ENCODE assay signal across 8 mouse cellular contexts in genomic region chr7:44593775-44594174, GRCm38 (mm10). TPM values are rescaled to one million over a fixed set of nuclear protein-coding genes. Genes with fewer than 3 reads are reported as not detected.
DNase-seq lines count a peak whose midpoint lies in the region; ATAC-seq and TF ChIP-seq lines count a peak whose summit lies in the region.

No protein-coding gene starts in this region.

- H3K9me3 ChIP-seq in forebrain, embryonic 15.5 days: no peaks in the 10 kb centered on the region
- no peaks in the 10 kb centered on the region for H3K9me3 ChIP-seq in liver, postnatal 0 days (ENCODE audit: low read length)
- H3K9me3 ChIP-seq in neural tube, embryonic 13.5 days: no peaks in the 10 kb centered on the region

- H3K9ac ChIP-seq in forebrain, embryonic 15.5 days (replicated peaks): peak overlapping the region; percentile 62
- H3K9ac ChIP-seq in liver, postnatal 0 days (replicated peaks): no peak overlapping the region
- H3K9ac ChIP-seq in neural tube, embryonic 13.5 days: peak overlapping the region; percentile 84

- peaks cover 52% of the 10 kb centered on the region for H3K4me1 ChIP-seq in forebrain, embryonic 15.5 days
- H3K4me1 ChIP-seq in liver, postnatal 0 days (ENCODE audit: insufficient read depth): peaks cover 25% of the 10 kb centered on the region
- peaks cover 55% of the 10 kb centered on the region for H3K4me1 ChIP-seq in neural tube, embryonic 13.5 days (replicated peaks)

- H3K27ac ChIP-seq in forebrain, embryonic 15.5 days (replicated peaks): peak overlapping the region; percentile 78
- H3K27ac ChIP-seq in liver, postnatal 0 days (ENCODE audit: low read depth): no peak overlapping the region
- peak overlapping the region; percentile 76 for H3K27ac ChIP-seq in neural tube, embryonic 13.5 days (replicated peaks)

- DNase-seq in CD4-positive helper T cell, adult 2 months (ENCODE audit: low read depth, low spot score): peak; percentile 51
- DNase-seq in heart, postnatal 10 days: peak; percentile 86 to 90
- peak; percentile 94 for DNase-seq in kidney, postnatal 4 days
- DNase-seq in liver, postnatal 0 days: peak; percentile 84
- peak; percentile 84 for DNase-seq in telencephalon, adult 2 months (ENCODE audit: low read depth, low spot score)

- H3K36me3 ChIP-seq in forebrain, embryonic 15.5 days: no peaks in the 10 kb centered on the region
- H3K36me3 ChIP-seq in liver, postnatal 0 days (replicated peaks; ENCODE audit: insufficient read depth, low read length): no peaks in the 10 kb centered on the region
- peaks cover 11% of the 10 kb centered on the region for H3K36me3 ChIP-seq in neural tube, embryonic 13.5 days

- H3K4me3 ChIP-seq in forebrain, embryonic 15.5 days: peak overlapping the region; percentile 51
- no peak overlapping the region for H3K4me3 ChIP-seq in liver, postnatal 0 days (ENCODE audit: low read depth, low read length)
- peak overlapping the region; percentile 64 for H3K4me3 ChIP-seq in neural tube, embryonic 13.5 days

- 0% methylated on average over 22 of the region's 22 CpGs for WGBS in forebrain, embryonic 15.5 days
- WGBS in liver, postnatal 0 days (ENCODE audit: insufficient replicate concordance): under 1% methylated on average over 19 of the region's 22 CpGs
- under 1% methylated on average over 22 of the region's 22 CpGs for WGBS in neural tube, embryonic 13.5 days

- TF ChIP-seq CTCF in liver, postnatal 0 days (IDR thresholded peaks at IDR 0.05; ENCODE audit: low read depth): no peak; the same call in 1 of the 2 replicates

- TF ChIP-seq EP300 in liver, postnatal 0 days (IDR thresholded peaks at IDR 0.05; ENCODE audit: low read depth): no peak

- H3K27me3 ChIP-seq in forebrain, embryonic 15.5 days: peaks cover 19% of the 10 kb centered on the region
- peaks cover 50% of the 10 kb centered on the region for H3K27me3 ChIP-seq in liver, postnatal 0 days (ENCODE audit: insufficient read depth, low read length)
- peaks cover 22% of the 10 kb centered on the region for H3K27me3 ChIP-seq in neural tube, embryonic 13.5 days

- ATAC-seq in cerebellum, adult (ENCODE audit: insufficient number of reproducible peaks, low FRiP score, low TSS enrichment): peak; percentile 45
- ATAC-seq in forebrain, embryonic 15.5 days (replicated peaks): peak; percentile 41
- peak; percentile 35 for ATAC-seq in liver, postnatal 0 days
- ATAC-seq in neural tube, embryonic 13.5 days (ENCODE audit: low read depth): peak; percentile 45

- intact Hi-C loops in heart, postnatal 10 days (cut with DNase I): no loop called here

- H3K4me2 ChIP-seq in forebrain, embryonic 15.5 days (replicated peaks): peak overlapping the region; percentile 97
- no peak overlapping the region for H3K4me2 ChIP-seq in liver, postnatal 0 days (ENCODE audit: low read depth, low read length)
- H3K4me2 ChIP-seq in neural tube, embryonic 13.5 days: peak overlapping the region; percentile 92

RNA-seq across cellular contexts. Expression of gene Kcnc3, which starts 3.3 kb away (rescaled TPM):
- polyA plus RNA-seq in forebrain, embryonic 15.5 days (2015; fragmentation: Nextera tagmentation; extraction: Ambion mirVana): 2.6 and 3.3 TPM in 2 replicates
- under 1 TPM; 0.35 to 0.36 TPM for total RNA-seq in heart, postnatal 10 days (2021)
- polyA plus RNA-seq in liver, postnatal 0 days (2015; fragmentation: Nextera tagmentation; extraction: Ambion mirVana): 0.13 and 0.20 TPM in 2 replicates
- polyA plus RNA-seq in neural tube, embryonic 13.5 days (2015; fragmentation: Nextera tagmentation; extraction: Ambion mirVana): 4.7 and 5.2 TPM in 2 replicates

RNA-seq across cellular contexts. Expression of gene Napsa, which starts 21.6 kb away (rescaled TPM):
- 1.0 and 1.6 TPM in 2 replicates for polyA plus RNA-seq in forebrain, embryonic 15.5 days (2015; fragmentation: Nextera tagmentation; extraction: Ambion mirVana)
- 1 to 10 TPM in 1 of 2 experiments, under 1 TPM in 1; 0.43 to 1.4 TPM for total RNA-seq in heart, postnatal 10 days (2021)
- polyA plus RNA-seq in liver, postnatal 0 days (2015; fragmentation: Nextera tagmentation; extraction: Ambion mirVana): 17.0 and 17.8 TPM in 2 replicates
- polyA plus RNA-seq in neural tube, embryonic 13.5 days (2015; fragmentation: Nextera tagmentation; extraction: Ambion mirVana): 1.2 and 1.6 TPM in 2 replicates

RNA-seq across cellular contexts. Expression of gene Nr1h2, which starts 40.0 kb away (rescaled TPM):
- polyA plus RNA-seq in forebrain, embryonic 15.5 days (2015; fragmentation: Nextera tagmentation; extraction: Ambion mirVana): 70.5 and 79.5 TPM in 2 replicates
- total RNA-seq in heart, postnatal 10 days (2021): 10 to 100 TPM; 45.1 to 49.0 TPM
- polyA plus RNA-seq in liver, postnatal 0 days (2015; fragmentation: Nextera tagmentation; extraction: Ambion mirVana): 33.6 and 33.9 TPM in 2 replicates
- polyA plus RNA-seq in neural tube, embryonic 13.5 days (2015; fragmentation: Nextera tagmentation; extraction: Ambion mirVana): 60.1 and 65.2 TPM in 2 replicates

RNA-seq across cellular contexts. Expression of gene Pold1, which starts 45.1 kb away (rescaled TPM):
- 46.9 and 54.1 TPM in 2 replicates for polyA plus RNA-seq in forebrain, embryonic 15.5 days (2015; fragmentation: Nextera tagmentation; extraction: Ambion mirVana)
- total RNA-seq in heart, postnatal 10 days (2021): 10 to 100 TPM; 18.7 to 24.5 TPM
- 18.9 and 25.1 TPM in 2 replicates for polyA plus RNA-seq in liver, postnatal 0 days (2015; fragmentation: Nextera tagmentation; extraction: Ambion mirVana)
- polyA plus RNA-seq in neural tube, embryonic 13.5 days (2015; fragmentation: Nextera tagmentation; extraction: Ambion mirVana): 22.5 and 22.7 TPM in 2 replicates
